Mouse (Mus musculus) MEL (cell line): ENCODE results near the gene Galnt2. TPM values are rescaled to one million over a fixed set of nuclear protein-coding genes. Genes with fewer than 3 reads are reported as not detected.

Experiments
- DNase-seq: peaks from one replicate; pipeline ENCODE4 v3.0.0; 2011; ENCODE audit warnings: low read depth, low spot score
- H3K27ac ChIP-seq: 2 replicates; pipeline ENCODE4 v1.5.1; 2012; ENCODE audit warnings: low read depth, mild to moderate bottlenecking, control low read depth, low read length, moderate library complexity; ENCODE audit not compliant: control insufficient read depth
- H3K27me3 ChIP-seq, 2 experiments: fragments of 150-350 bp in 1 of 2; sonication (generic) in 1 of 2; 2 replicates each; pipeline ENCODE4 v1.6.1; 2012; ENCODE audit warnings: low read length in 2 of 2, mild to moderate bottlenecking in 2 of 2, improper control_type of control experiment in 1 of 2, moderate library complexity in 1 of 2; ENCODE audit not compliant: insufficient read depth in 2 of 2, control insufficient read depth in 1 of 2
- H3K36me3 ChIP-seq, 2 experiments: 2 replicates each; pipeline ENCODE4 v1.6.1; 2012 to 2014; ENCODE audit warnings: low read length in 2 of 2, improper control_type of control experiment in 1 of 2, inconsistent platforms in 1 of 2, mild to moderate bottlenecking in 1 of 2; ENCODE audit not compliant: insufficient read depth in 2 of 2, control insufficient read depth in 1 of 2
- H3K4me1 ChIP-seq, 2 experiments: fragments of 150-350 bp in 1 of 2; sonication (generic) in 1 of 2; 2 replicates each; pipeline ENCODE4 v1.6.1; 2012; ENCODE audit warnings: low read length in 2 of 2, improper control_type of control experiment in 1 of 2, mild to moderate bottlenecking in 1 of 2; ENCODE audit not compliant: insufficient read depth in 2 of 2, control insufficient read depth in 1 of 2
- H3K4me3 ChIP-seq, 2 experiments: fragments of 150-350 bp in 1 of 2; sonication (generic) in 1 of 2; 2 replicates each; pipeline ENCODE4 v1.5.1; 2012; ENCODE audit warnings: low read depth in 2 of 2, low read length in 2 of 2, mild to moderate bottlenecking in 2 of 2, moderate library complexity in 2 of 2, control low read depth in 1 of 2, improper control_type of control experiment in 1 of 2; ENCODE audit not compliant: control insufficient read depth in 1 of 2, insufficient read depth in 1 of 2
- H3K79me2 ChIP-seq: 2 replicates; pipeline ENCODE4 v1.6.1; 2012; ENCODE audit warnings: mild to moderate bottlenecking, low read length, moderate library complexity; ENCODE audit not compliant: control insufficient read depth, poor library complexity, insufficient read depth
- H3K9ac ChIP-seq: 2 replicates; pipeline ENCODE4 v1.6.1; 2012; ENCODE audit warnings: low read depth, mild to moderate bottlenecking, control low read depth, low read length, moderate library complexity; ENCODE audit not compliant: control insufficient read depth, poor library complexity, severe bottlenecking
- H3K9me3 ChIP-seq: fragments of 150-350 bp; sonication (generic); replicated peaks from 2 replicates; pipeline ENCODE4 v1.6.1; 2012; ENCODE audit warnings: mild to moderate bottlenecking, low read length, improper control_type of control experiment, moderate library complexity; ENCODE audit not compliant: insufficient read depth
- CHD2 ChIP-seq: IDR thresholded peaks from 2 replicates; pipeline ENCODE4 v1.6.1; 2011; ENCODE audit warnings: low read length, improper control_type of control experiment
- CTCF ChIP-seq, 3 experiments: IDR thresholded peaks in 2 of 3; conservative IDR thresholded peaks in 1 of 3; 2 replicates each; pipeline ENCODE4 v1.5.1; 2011 to 2012; ENCODE audit warnings: low read length in 3 of 3, low read depth in 2 of 3, mild to moderate bottlenecking in 2 of 3, improper control_type of control experiment in 1 of 3, inconsistent platforms in 1 of 3, mixed read lengths in 1 of 3, moderate library complexity in 1 of 3; ENCODE audit not compliant: control insufficient read depth in 1 of 3, insufficient read depth in 1 of 3, poor library complexity in 1 of 3, severe bottlenecking in 1 of 3
- EP300 ChIP-seq, 2 experiments: IDR thresholded peaks; 2 replicates each; pipeline ENCODE4 v1.6.1; 2011; ENCODE audit warnings: improper control_type of control experiment in 2 of 2, low read length in 2 of 2, low read depth in 1 of 2, mild to moderate bottlenecking in 1 of 2
- ETS1 ChIP-seq: IDR thresholded peaks from 2 replicates; pipeline ENCODE4 v1.6.1; 2012; ENCODE audit warnings: low read depth, mild to moderate bottlenecking, inconsistent platforms, low read length, improper control_type of control experiment, moderate library complexity
- HCFC1 ChIP-seq: IDR thresholded peaks from 2 replicates; pipeline ENCODE4 v1.6.1; 2012; ENCODE audit warnings: low read depth, mild to moderate bottlenecking, inconsistent platforms, low read length, improper control_type of control experiment, moderate library complexity
- JUND ChIP-seq: IDR thresholded peaks from 2 replicates; pipeline ENCODE4 v1.6.1; 2011; ENCODE audit warnings: low read depth, mild to moderate bottlenecking, improper control_type of control experiment, low read length
- KAT2A ChIP-seq: conservative IDR thresholded peaks from 2 replicates; pipeline ENCODE4 v1.6.1; 2012; ENCODE audit warnings: low read depth, low read length, improper control_type of control experiment, inconsistent platforms
- MAFK ChIP-seq: IDR thresholded peaks from 2 replicates; pipeline ENCODE4 v1.6.1; 2011; ENCODE audit warnings: low read depth, mild to moderate bottlenecking, low read length, improper control_type of control experiment, borderline replicate concordance
- MAX ChIP-seq: IDR thresholded peaks from 2 replicates; pipeline ENCODE4 v1.6.1; 2011; ENCODE audit warnings: low read length, improper control_type of control experiment
- MAZ ChIP-seq: IDR thresholded peaks from 2 replicates; pipeline ENCODE4 v1.6.1; 2012; ENCODE audit warnings: low read depth, mild to moderate bottlenecking, inconsistent platforms, low read length, improper control_type of control experiment
- NRF1 ChIP-seq: IDR thresholded peaks from 2 replicates; pipeline ENCODE4 v1.6.1; 2014; ENCODE audit warnings: low read depth, mild to moderate bottlenecking, inconsistent platforms, low read length, improper control_type of control experiment, moderate library complexity; ENCODE audit not compliant: poor library complexity, insufficient read depth, severe bottlenecking
- POLR2A ChIP-seq, 2 experiments: IDR thresholded peaks; 2 replicates each; pipeline ENCODE4 v1.6.1; 2011 to 2012; ENCODE audit warnings: low read length in 2 of 2, mild to moderate bottlenecking in 2 of 2, control low read depth in 1 of 2, improper control_type of control experiment in 1 of 2, low read depth in 1 of 2, moderate library complexity in 1 of 2; ENCODE audit not compliant: control insufficient read depth in 1 of 2, insufficient read depth in 1 of 2, poor library complexity in 1 of 2
- POLR2AphosphoS5 ChIP-seq: IDR thresholded peaks from 2 replicates; pipeline ENCODE4 v1.6.1; 2012; ENCODE audit warnings: low read depth, borderline replicate concordance, mild to moderate bottlenecking, inconsistent platforms, low read length, moderate library complexity, mixed read lengths
- SIN3A ChIP-seq: IDR thresholded peaks from 2 replicates; pipeline ENCODE4 v1.6.1; 2012; ENCODE audit warnings: low read length, improper control_type of control experiment, inconsistent platforms
- SMC3 ChIP-seq: IDR thresholded peaks from 2 replicates; pipeline ENCODE4 v1.6.1; 2011; ENCODE audit warnings: low read depth, low read length, improper control_type of control experiment
- TBP ChIP-seq: IDR thresholded peaks from 2 replicates; pipeline ENCODE4 v1.8.0; 2011; ENCODE audit warnings: low read depth, low read length, improper control_type of control experiment
- UBTF ChIP-seq: IDR thresholded peaks from 2 replicates; pipeline ENCODE4 v1.6.1; 2012; ENCODE audit warnings: low read depth, mild to moderate bottlenecking, inconsistent platforms, low read length, improper control_type of control experiment, moderate library complexity, borderline replicate concordance; ENCODE audit not compliant: insufficient read depth
- USF1 ChIP-seq: IDR thresholded peaks from 2 replicates; pipeline ENCODE4 v1.6.1; 2014; ENCODE audit warnings: low read depth, mild to moderate bottlenecking, inconsistent platforms, low read length, improper control_type of control experiment, moderate library complexity
- USF2 ChIP-seq, 2 experiments: IDR thresholded peaks; 2 replicates each; pipeline ENCODE4 v1.6.1; 2011 to 2012; ENCODE audit warnings: improper control_type of control experiment in 2 of 2, low read length in 2 of 2, borderline replicate concordance in 1 of 2, inconsistent platforms in 1 of 2, low read depth in 1 of 2, mild to moderate bottlenecking in 1 of 2; ENCODE audit not compliant: insufficient read depth in 1 of 2
- polyA plus RNA-seq, 2 experiments: library from polyadenylated mRNA; stranded (reverse) in 1 of 2; unstranded in 1 of 2; fragments of >175 nt in 1 of 2; fragments of >200 nt in 1 of 2; gene quantifications; 2 replicates each; pipeline versions ENCODE4 v1.2.1 to v1.2.4; 2012; ENCODE audit warnings: low replicate concordance in 2 of 2, low read depth in 1 of 2; ENCODE audit not compliant: insufficient read length in 2 of 2, insufficient read depth in 1 of 2, missing spikeins in 1 of 2
- total RNA-seq: library from RNA; depleted of rRNA; stranded (reverse); fragments of 300-350 nt; gene quantifications from 2 replicates; pipeline ENCODE4 v1.2.3, GENCODE M21; 2012; rRNA removed

Gene Galnt2
- total RNA-seq (11.1 and 12.0 TPM in 2 replicates), polyA plus RNA-seq (10 to 100 TPM in 1 of 2 experiments, not detected in 1; 14.5 TPM)

DNA sequence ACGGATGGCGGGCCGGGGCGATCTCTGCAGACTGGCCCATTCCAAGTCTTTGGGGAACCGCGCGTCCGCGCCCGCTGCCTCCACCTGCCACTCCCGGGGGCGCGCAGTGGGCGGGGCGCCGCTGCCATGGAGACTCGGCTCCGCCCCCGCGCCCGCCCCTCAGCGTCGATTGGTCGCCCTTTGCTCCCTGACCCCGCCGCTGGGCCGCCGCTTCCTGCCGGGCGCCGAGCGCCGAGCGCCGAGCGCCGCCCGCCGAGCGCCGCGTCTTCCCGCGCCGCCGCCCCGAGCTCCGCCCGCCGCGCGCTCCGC is at the start of gene Galnt2:
Gene Galnt2, plus strand, starts transcription at position 216 of the 309 bp plus-strand sequence.
- no peaks in the 10 kb centered on the region for H3K9me3 ChIP-seq
- peak; percentile 74 for DNase-seq
- no peaks in the 10 kb centered on the region for H3K27me3 ChIP-seq
- peak within 1 kb of the TSS; percentile 68 to 79 for H3K4me3 ChIP-seq
- no peaks in the 10 kb centered on the region for H3K36me3 ChIP-seq
- peak within 1 kb of the TSS; percentile 77 for H3K9ac ChIP-seq
- peaks cover 0 to 6% of the 10 kb centered on the region in 2 experiments; a peak in 2 of 4 replicates for H3K4me1 ChIP-seq
- TF ChIP-seq HCFC1: 0 out of 2 replicates have a peak, but pooled peaks have one; percentile 51
- no peak for TF ChIP-seq MAFK
- TF ChIP-seq POLR2A (IDR thresholded peaks at IDR 0.05; ENCODE audit: control insufficient read depth in 1 of 2, insufficient read depth in 1 of 2, low read depth in 1 of 2, low read length in 2 of 2, poor library complexity in 1 of 2): no peak
- TF ChIP-seq CTCF (IDR thresholded peaks at IDR 0.05 in 2 of 3, conservative IDR thresholded peaks at IDR 0.05 in 1 of 3; ENCODE audit: control insufficient read depth in 1 of 3, insufficient read depth in 1 of 3, low read depth in 2 of 3, low read length in 3 of 3, poor library complexity in 1 of 3, severe bottlenecking in 1 of 3): no peak
- no peak for TF ChIP-seq ETS1
- H3K79me2 ChIP-seq: peaks cover 2% of the 10 kb centered on the region; the same call in 1 of the 2 replicates
- no peak within 1 kb of the TSS for H3K27ac ChIP-seq

DNA sequence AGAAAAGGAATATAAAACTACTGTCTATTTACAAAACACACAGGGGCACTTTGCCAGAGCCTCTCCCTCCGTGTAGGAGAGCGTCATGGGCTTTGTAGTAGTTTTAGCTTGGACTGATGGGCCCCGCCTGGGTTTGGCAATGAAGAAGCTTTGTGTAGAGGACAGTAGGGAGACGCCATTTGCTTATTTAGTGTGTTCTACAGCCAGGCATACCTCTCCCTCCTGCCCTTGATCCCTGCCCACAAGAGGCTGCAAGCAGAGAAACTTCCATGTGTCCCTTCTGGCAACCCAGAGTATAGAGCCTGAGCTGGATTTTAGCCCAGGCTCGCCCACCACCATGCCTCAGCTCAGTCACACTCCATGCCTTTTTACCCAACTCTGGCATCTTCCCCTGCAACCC is 49.4 kb upstream of the Galnt2 start:
- H3K4me1 ChIP-seq: no peaks in the 10 kb centered on the region
- no peak for DNase-seq
- 0 out of 4 replicates have a peak, but pooled peaks cover 0 to 1% of the 10 kb centered on the region in 2 experiments for H3K27me3 ChIP-seq
- H3K9me3 ChIP-seq: no peaks in the 10 kb centered on the region
- no peak overlapping the region for H3K9ac ChIP-seq
- H3K79me2 ChIP-seq: no peaks in the 10 kb centered on the region
- H3K4me3 ChIP-seq: no peak overlapping the region
- H3K27ac ChIP-seq: no peak overlapping the region
- no peaks in the 10 kb centered on the region for H3K36me3 ChIP-seq
- TF ChIP-seq USF1 (no peak), EP300 (IDR thresholded peaks at IDR 0.05; ENCODE audit: low read depth in 1 of 2, low read length in 2 of 2) (no peak), POLR2A (IDR thresholded peaks at IDR 0.05; ENCODE audit: control insufficient read depth in 1 of 2, insufficient read depth in 1 of 2, low read depth in 1 of 2, low read length in 2 of 2, poor library complexity in 1 of 2) (no peak), POLR2AphosphoS5 (no peak), NRF1 (no peak), MAZ (no peak), CHD2 (no peak), SIN3A (no peak), USF2 (IDR thresholded peaks at IDR 0.05; ENCODE audit: borderline replicate concordance in 1 of 2, insufficient read depth in 1 of 2, low read depth in 1 of 2, low read length in 2 of 2) (no peak), TBP (no peak), ETS1 (no peak), JUND (no peak), MAX (no peak), UBTF (no peak), SMC3 (no peak), KAT2A (no peak)
- TF ChIP-seq, all 39 proteins: peak for 0
